Mouse (Mus musculus): ENCODE data around the gene Tarbp1.
"Not testable (repeated sequence)": the region's sequence is repeated elsewhere in the genome, so short reads cannot be mapped to it uniquely, and the experiment has no call there.

The Tarbp1 gene

DNA sequence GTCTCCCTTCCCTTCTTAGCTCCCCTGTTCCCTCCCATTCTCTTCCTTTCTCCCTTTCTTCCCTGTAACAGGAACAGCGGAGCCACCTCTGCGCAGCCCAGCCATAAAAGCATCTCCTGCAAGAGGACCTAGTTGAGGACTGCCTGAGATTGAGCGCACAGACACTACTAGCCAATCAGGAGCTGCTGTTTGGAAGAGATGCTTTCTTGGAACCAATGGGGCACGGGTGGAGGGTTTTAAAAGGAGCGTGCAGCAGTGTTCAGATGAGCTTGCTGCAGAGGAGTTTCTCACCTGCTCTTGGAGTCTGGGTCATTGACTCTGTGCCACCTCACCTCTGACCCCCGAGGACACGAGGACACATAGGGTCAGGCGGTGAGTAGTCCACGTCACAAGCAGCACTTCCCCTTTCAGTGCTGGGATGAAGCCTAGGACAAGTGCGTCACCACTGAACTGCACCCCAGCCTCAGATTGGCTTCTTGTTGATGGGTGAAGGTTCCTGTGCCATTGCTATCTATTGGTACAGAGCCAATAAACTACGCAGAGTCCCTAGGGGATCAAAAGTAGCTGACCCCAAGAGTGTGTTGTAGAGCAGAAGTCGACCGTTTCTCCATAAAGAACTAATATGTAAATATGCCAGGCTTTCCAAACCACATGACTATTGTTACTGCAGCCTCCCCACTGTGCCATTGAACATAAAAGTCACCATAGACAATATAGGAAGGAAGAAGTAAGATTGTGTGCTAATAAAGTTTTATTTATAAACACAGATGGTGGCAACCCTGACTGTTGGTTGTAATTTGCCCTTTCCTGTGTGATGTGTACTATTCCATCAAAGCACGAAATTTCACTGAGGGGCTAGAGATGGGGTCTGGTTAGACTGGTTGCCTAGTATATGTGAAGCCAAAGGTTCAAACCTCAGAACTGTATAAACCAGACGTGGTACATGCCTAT, 19.6 kb upstream of the Tarbp1 start:
- DNase-seq (ENCODE audit: extremely low read depth, low read depth) = no peak

DNA sequence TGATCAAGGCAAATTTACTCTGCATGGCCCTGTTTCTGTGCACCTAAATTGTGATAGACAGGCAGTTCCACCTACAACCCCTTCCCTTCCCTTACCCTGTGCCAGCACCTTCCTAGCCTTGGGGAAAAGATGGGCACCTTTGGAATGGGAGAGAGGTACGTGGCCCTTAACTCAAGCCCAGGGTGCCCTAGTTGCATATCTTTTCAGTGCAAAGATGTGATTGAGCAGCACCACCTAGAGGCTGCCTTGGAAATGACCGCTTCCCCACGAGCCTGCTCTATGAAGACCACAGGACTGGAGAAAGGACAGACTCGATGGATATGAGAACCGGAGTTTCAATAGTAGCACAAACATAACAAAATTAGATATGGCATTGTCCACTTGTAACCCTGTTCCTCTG, 8.1 kb upstream of the Tarbp1 start:
- no peak for DNase-seq (ENCODE audit: extremely low read depth, low read depth)

DNA sequence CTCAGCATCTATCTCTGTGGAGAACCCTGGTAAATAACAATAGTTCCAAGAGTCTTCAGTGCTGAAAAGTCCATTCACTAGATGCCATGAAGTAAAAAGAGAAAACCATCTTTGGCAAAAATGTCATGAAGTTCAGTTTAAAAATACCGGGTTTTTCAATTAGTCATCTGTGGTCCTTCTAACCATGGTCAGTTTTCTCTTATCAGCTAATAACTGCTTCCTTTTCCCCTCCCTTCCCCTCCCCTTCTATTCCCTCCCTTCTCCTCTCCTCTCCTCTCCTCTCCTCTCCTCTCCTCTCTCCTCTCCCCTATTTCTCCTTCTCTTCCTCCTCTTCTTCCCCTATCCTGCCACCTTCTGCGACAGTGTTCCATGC, 7.5 kb upstream of the Tarbp1 start:
- no peak for DNase-seq (ENCODE audit: extremely low read depth, low read depth)

DNA sequence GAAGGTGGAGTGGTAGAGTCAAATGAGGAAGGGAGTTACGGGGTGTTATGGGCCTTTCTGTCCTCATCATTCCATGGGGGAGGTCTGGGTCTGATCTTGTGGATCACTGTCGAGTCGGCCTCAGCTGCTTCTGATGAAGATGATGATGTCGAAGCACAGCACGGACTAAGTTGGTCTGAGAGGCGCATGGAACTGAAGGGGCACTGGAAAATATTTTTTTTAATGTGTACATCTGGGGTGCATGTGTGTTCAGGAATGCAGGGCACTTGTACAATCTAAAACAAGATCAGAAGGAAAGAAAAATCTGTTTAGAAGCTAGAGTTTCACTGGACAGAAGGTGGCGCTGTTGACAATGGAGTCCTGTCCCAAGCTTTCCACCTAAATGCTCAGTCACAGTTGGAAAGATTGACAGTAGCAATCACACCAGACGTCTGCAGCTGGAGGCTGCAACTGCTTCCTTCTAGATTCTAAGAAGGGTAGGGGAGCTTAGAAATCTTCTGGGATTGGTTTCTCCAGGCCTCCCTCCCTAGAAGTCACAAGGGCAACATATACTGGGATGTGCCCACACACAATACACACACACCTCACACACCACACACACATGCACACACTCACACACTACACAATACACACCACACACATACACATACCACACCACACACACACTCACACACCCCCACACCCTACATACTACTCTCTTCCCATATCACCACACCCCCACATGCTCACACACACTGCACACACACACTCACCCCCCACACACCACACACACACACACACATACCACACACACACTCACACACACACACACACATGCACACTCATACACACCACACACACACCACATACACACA, 6.9 kb upstream of the Tarbp1 start:
- DNase-seq (ENCODE audit: extremely low read depth, low read depth) = no peak

DNA sequence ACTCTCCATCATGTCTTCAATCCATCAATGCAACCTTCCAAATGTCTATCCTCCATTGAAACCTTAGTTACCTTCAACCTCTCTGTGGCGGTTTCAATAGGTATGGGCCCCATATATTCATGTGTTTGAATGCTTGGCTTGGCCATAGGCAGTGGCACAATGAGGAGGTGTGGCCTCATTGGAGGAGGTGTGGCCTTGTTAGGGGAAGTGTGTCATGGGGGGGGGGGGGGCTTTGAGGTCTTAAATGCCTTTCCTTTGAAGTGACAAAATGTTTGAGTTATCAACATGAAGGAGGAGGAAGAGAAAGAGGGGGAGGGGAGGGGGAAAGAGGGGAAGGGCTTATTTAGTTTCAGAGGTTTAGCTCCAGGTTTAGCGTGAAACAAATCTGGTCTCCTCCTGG, 5.5 kb upstream of the Tarbp1 start:
- DNase-seq (ENCODE audit: extremely low read depth, low read depth) = no peak

DNA sequence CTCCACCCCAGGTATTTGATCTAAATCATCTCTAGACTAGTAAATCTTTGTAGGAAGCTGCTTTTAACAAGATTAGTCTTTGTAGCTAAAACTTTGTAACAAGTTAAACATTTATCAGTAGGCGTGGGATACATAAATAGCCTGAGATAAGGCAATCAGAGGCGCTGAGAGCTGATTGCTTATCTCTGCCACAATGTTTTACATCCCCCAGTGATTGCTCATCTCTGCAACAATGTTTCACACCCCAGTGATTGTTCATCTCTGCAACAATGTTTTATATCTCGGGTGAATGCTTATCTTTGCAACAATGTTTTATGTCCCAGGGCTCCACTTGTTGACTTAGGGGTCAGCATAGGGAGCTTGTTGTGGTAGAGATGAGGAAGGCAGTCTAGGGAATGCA, 3.8 kb upstream of the Tarbp1 start:
- DNase-seq (ENCODE audit: extremely low read depth, low read depth) = no peak

DNA sequence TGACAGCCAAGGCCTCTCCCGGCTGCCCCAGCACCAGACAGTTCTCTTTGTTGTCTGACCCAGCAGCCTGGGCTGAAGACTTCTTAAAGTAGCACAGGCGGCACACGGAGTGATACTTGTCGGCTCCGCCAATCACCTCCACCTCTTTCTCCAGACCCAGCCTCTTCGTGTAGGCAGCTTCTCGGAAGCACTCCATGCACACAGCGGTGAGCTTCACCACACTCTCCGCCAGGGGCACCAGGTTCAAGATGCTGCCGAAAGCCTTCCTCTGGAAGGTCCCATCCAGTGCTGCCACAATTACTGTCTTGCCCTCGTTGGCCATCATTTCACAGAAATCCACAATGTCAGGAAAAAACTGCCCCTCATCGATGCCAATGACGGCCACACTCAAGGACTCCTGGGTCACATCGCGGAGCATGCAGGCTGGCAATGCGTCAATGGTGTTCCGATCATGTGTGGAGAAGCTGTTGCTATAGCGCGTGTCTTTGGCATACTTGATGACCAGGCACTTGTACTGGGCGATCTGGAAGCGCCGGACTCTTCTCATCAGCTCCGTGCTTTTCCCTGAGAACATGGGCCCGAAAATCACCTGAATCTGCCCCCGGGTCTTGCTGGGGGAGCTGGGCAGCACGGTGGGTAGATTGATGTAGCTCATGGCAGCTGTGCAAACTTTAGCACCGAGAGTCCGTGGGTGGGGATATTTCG, 1.4 kb upstream of the Tarbp1 start:
- DNase-seq (ENCODE audit: extremely low read depth, low read depth) = not testable (repeated sequence)

DNA sequence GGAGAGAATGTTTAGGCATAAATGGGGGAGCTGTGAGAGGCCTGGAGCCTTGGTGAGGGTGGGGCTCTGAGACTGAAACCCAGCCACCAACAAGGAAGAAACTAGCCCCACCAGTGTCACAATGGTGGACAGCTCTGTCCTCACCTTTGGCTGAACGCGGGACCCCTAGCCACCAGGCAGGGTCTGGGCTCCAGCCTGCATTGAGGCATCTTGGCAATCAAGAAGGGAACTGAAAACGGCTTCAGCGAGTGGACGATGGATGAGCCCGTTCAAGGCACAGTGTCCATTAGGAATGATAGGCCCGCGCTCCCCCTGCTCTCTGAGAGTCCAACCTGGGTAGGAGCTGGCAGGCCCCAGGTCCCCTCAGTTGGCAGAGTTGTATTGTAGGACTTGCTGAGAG, 873 bp upstream of the Tarbp1 start:
- DNase-seq (ENCODE audit: extremely low read depth, low read depth) = not testable (repeated sequence)

DNA sequence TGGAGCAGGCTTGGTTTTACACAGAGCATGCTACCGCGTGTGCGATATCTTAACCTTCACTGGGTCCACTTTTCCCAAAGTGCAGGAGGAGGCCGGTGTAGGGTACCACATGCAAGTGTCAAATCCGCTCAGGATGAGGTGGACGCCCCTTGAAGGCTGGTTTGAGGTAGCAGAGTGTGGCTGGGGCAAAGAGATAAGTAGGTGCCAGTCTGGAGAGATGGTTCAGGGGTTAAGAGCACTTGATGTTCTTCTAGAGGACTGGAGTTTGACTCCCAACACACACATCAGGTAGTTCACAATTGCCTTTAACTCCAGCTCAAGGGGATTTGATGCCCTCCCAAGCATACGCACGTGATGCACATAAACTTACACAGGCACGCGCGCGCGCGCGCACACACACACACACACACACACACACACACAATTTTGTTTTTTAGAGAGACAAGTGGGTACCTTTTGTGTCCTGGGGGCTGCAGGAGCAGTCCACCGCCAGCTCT, 1.0 kb downstream of the Tarbp1 start:
- DNase-seq (ENCODE audit: extremely low read depth, low read depth) = no peak

DNA sequence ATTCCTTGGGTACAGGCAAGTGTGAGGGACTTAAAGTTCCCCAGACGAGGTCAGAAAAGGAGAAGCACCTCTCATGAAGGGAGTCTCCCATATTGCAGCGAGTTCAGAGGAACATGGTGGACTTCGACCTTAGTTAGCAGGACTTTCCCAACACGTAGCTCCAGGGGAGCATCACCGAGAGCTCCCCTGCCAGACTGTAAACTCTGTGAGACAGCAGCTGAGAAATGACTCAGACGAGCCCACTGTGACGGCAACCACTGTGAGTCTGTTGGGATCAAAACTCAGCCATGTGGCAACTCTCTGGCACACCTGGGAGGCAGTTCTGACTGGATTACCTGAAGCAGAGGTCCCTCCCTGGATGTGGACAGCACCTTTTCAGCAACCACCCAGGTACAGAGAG, 10.8 kb downstream of the Tarbp1 start:
- DNase-seq (ENCODE audit: extremely low read depth, low read depth) = no peak

DNA sequence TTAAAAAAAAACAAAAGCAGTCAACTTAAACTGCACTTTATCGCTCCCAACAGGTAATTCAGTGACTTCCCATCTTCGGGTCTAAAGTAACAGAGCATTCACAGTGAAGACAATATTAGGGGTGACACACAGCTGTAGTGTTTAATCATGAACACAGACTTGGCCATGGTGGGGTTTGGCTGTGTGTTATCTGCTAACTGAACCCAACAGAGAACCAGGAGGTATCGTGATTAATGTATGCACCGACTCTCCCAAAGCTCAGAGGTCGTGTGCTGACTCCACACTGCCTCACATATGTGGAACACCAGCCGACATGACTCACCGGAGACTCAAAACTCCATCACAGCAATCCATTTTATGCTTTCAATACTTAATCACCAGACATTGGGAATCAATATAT, 13.1 kb downstream of the Tarbp1 start:
- DNase-seq (ENCODE audit: extremely low read depth, low read depth) = no peak

DNA sequence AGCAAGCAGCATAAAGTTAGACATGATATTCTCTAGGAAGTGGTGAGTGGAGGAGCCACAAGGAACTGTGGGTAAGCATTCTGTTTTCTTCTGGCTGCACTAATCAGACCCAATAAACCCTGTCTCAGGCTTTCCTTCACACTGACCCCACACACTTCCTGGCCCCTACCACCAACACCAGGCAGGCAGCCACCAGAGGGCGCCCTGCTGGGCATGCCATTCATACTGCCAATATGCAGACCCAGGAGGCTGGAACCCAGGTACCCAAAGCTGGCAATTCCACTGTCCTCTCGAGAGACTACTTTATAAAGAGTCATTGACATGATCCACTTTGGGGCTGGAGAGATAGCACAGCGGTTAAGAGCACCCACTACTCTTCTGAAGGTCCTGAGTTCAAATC, 14.6 kb downstream of the Tarbp1 start:
- no peak for DNase-seq (ENCODE audit: extremely low read depth, low read depth)

DNA sequence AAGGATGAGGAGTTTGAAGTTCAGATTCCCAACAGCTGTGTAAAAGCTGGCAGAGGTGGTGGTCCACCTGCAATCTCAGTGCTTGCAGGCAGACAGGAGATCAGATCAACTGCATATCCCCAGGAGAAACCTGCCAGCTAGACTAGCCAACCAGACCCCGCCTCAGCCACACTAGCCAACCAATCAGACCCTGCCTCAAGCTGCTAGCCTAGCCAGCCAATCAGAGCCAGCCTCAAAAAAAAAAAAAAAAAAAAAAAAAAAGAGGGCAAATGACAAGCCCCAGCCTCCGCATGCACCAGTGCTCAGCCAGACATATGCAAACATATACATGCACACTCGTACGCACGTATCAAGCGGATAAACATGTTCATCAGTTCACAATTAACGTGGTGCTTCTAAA, 19.5 kb downstream of the Tarbp1 start:
- DNase-seq (ENCODE audit: extremely low read depth, low read depth) = no peak

DNA sequence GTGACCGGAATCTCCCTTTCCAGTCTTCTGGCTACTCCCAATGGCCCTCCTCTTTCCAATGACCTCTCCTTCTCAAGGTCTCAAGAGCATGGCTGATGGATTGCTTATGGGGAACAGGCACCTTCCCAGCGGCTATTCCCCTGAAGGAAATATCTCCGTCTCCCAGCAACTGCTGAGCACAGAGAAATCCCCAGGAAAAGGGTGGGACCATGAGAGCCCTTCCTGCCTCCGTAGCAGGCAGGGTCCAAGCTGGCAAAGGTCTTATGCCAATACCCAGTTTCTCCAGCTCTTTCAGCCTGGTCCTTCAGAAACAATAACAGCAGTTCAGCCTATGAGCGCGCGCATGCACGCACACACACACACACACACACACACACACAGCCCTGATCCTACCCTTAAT, 23.7 kb downstream of the Tarbp1 start:
- no peak for DNase-seq (ENCODE audit: extremely low read depth, low read depth)

DNA sequence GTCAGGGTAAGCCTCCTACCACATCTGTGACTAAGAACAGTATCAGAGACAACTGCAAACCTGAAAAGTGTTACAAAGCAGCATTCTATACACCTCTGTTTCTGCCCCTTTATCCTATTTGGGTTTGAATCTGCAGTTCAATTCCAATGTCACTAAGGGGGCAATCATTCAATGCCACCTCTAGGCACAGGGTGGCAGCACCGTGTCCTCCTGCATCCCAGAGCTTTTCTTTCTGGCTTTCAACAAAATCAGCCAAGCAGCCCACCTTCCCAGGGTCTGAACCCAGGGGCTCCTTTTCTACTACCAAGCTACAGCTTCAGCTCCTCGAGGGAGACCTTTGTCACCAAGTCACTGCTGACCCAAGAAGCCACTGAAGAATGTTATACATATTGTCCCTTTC, 35.9 kb downstream of the Tarbp1 start:
- no peak for DNase-seq (ENCODE audit: extremely low read depth, low read depth)

DNA sequence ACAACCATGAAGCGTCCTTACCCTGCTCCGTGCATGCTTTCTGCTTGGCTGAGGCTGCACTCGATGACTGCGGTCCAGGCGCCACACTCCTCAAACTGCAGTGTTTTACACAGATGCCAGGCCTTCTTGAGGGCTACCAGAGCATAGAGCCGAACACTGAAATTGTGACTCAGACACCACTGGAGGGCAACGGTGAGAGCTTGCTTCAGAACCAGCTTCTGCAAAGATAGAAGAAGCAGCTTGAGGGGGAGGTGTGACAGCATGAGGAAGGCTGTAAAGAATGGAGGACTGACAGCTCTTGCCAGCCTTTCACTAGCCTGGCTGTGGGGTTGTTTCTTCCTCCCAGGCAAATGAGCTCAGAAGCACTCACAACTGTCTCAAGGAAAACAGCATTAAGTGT, 41.0 kb downstream of the Tarbp1 start:
- DNase-seq (ENCODE audit: extremely low read depth, low read depth) = no peak

DNA sequence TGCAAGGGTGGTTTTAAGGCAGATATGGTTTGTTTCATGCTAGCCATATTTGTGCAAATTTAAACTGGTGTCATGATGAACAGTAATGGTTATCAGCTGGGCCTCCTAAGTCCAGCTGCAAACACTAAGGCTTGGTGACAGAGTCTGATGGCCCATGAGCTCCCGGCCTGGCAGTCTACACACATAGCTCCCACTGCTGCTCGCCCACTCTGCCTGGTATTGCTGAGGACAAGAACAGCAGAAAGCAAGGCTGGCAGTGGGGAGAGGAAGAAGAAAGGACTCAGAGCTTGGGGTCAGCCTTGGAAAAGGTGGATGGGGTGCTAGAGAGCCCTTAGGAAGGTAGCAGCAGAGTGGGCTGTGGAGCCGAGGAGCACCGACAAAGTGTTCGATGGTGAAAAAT, 45.2 kb downstream of the Tarbp1 start:
- no peak for DNase-seq (ENCODE audit: extremely low read depth, low read depth)

DNA sequence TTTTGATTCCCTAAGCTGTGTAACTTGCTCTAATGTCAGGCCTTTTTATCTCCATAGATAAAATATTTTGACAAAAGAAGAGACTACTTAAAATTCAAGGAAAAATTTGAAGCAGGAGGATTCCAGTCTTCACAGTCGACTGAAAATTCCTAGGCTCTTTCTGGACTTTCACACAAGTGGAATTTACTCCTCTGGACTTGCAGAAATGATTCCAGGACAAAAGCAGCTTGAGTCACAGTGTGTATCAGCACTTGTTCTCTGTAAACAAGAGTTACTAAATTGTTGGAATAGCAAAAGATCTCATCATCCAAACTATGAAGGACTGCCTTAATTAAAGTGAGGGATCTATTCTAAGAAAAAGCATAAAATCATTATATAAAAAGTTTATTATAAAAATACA, 49.9 kb downstream of the Tarbp1 start:
- no peak for DNase-seq (ENCODE audit: extremely low read depth, low read depth)

DNA sequence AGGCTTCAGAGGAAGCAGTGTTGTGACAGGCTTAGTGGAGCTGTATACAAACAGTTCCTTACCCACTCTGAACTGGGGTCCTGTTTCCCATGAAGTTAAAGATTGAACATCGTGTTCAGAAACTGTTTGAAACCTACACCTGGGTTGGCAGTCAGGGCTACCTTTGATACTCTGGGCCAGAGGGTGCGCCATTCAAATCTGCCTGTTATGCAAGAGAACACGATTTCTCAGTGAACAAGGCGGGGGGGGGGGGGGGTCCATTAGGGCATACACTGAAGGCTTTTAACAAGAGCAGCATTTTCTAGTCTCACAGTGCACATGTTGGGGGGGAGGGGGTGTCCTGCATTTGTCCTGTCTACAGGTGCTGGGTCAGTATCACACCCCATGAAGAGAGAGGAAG, 50.7 kb downstream of the Tarbp1 start:
- no peak for DNase-seq (ENCODE audit: extremely low read depth, low read depth)

DNA sequence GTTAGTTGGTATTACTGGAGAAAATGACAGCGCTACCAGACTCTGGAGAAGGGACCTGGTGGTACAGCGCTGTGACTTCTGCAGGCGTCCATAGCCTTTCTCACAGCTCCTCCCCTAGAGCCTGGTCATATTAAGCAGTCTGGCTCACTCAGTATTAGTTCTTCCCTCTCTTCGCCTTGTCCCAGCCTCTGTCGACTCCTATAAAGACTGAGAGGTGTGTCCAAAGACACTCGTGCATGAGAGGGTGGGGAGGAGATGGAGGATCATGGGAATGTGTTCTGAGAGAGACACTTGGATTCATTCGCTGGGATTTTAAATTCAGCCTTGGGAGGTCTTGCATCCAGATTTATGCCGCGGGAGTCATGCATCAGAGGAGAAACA, 52.0 kb downstream of the Tarbp1 start:
- peak; percentile 31 for DNase-seq (ENCODE audit: extremely low read depth, low read depth)

DNA sequence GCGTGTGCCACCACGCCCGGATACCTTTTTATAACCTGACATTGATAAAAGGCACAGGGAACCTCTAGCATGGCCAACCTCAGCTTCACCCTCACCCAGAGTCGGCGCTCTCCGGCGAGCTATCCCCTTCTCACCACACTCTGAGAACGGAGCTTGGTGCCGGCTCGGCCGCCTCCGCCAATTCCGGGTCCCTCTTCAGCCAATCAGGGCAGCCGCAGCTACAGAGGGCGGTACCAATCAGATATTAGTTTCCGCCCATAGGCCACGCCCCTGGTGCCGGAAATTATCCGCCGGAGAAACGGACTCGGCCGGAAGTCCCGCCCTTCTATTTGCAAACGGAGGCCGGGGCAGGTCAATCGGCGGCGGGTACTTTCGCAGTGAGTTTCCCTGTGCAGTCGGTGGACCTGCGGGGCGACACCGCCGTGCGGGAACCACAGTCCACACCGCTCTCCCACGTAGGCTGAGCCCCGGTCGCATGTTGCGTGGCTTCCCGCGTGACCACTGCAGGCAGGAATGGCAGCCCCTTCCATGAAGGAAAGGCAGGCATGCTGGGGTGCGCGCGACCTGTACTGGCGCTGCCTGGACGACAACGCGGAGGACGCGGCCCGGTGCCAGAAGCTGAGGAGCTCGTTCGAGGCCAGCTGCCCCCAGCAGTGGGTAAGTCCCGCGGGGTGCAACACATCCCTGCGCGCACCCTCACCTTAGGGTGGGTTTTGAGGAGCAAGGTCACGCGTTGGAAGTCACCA, 52.5 kb downstream of the Tarbp1 start, which contains the start of gene Coa6:
Gene Coa6, plus strand, starts transcription at position 342 of the 746 bp plus-strand sequence.
- peak; percentile 86 for DNase-seq (ENCODE audit: extremely low read depth, low read depth)

Measured in MEL-GATA-1-ER (cell line).